ENCODE assay signal across 28 mouse cellular contexts in the genomic region with DNA sequence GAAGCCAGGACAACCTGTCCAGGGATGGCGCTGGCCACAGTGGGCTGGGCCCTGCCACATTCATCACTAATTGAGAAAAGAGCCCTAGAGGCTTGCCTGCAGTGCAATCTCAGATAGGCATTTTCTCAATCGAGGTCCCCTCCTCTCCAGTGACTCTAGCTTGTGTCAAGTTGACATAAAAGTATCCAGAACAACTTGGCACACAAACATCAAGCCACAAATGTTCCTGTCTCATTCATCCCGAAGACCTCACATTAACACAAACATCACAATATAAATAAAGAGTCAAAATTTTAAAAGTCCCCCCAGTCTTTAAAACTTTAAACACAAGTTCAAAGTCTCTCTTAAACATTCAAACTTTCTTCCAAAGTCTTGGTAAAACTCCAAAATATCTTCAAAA. TPM values are rescaled to one million over a fixed set of nuclear protein-coding genes. Genes with fewer than 3 reads are reported as not detected.
"Had no signal": no experiment of that assay in that cellular context is flagged by ENCODE, and none has a peak within 500 bp of the region (broad histone marks: within the 10 kb centered on the region; RNA-seq: fewer than 3 reads in every experiment).

No protein-coding gene starts in this region.

- H3K4me1 ChIP-seq: intestine, embryonic 15.5 days; kidney, embryonic 15.5 days had no signal

- ATAC-seq: forebrain, embryonic 16.5 days; hindbrain, embryonic 16.5 days; inflammation-experienced regulatory T-cells, adult 6 months; intestine, embryonic 15.5 days; intestine, postnatal 0 days had no signal

- H3K27ac ChIP-seq: gastrocnemius, adult 2 months; heart, adult 2 months; heart, embryonic 13.5 days; heart, embryonic 15.5 days; hindbrain, embryonic 10.5 days; hindbrain, embryonic 12.5 days; hindbrain, embryonic 14.5 days; intestine, embryonic 15.5 days; kidney, embryonic 15.5 days; layer of hippocampus, adult 2 months; left cerebral cortex, adult 2 months; limb, embryonic 10.5 days; limb, embryonic 12.5 days had no signal

- H3K4me2 ChIP-seq: heart, embryonic 11.5 days; heart, embryonic 13.5 days; heart, embryonic 15.5 days; hindbrain, embryonic 12.5 days; hindbrain, embryonic 14.5 days; intestine, embryonic 15.5 days; kidney, embryonic 15.5 days; limb, embryonic 12.5 days had no signal

- DNase-seq: gastrocnemius, adult 2 months; gastrocnemius, postnatal 10 days; gastrocnemius, postnatal 25 days; heart, adult 2 months; heart, postnatal 14 days; heart, postnatal 4 days; kidney, adult 18-20 months; kidney, adult 9 months; kidney, postnatal 10 days; kidney, postnatal 25 days; kidney, postnatal 4 days; liver had no signal

- H3K9ac ChIP-seq: heart, embryonic 13.5 days; heart, embryonic 15.5 days; hindbrain, embryonic 12.5 days; hindbrain, embryonic 14.5 days; intestine, embryonic 15.5 days; kidney, embryonic 15.5 days; limb, embryonic 12.5 days had no signal

- H3K36me3 ChIP-seq: heart, embryonic 13.5 days; heart, embryonic 15.5 days; hindbrain, embryonic 10.5 days; hindbrain, embryonic 12.5 days; intestine, embryonic 15.5 days; kidney, embryonic 15.5 days; limb, embryonic 10.5 days; limb, embryonic 12.5 days had no signal

- H3K27me3 ChIP-seq: heart, embryonic 13.5 days; heart, embryonic 15.5 days; hindbrain, embryonic 12.5 days; intestine, embryonic 15.5 days; kidney, embryonic 15.5 days; limb, embryonic 12.5 days had no signal

- H3K4me3 ChIP-seq: gastrocnemius, adult 2 months; heart, adult 2 months; heart, embryonic 13.5 days; heart, embryonic 15.5 days; hindbrain, embryonic 10.5 days; hindbrain, embryonic 12.5 days; intestine, embryonic 15.5 days; kidney, embryonic 15.5 days; layer of hippocampus, adult 2 months; left cerebral cortex, adult 2 months; limb, embryonic 10.5 days; limb, embryonic 12.5 days had no signal

- H3K9me3 ChIP-seq: heart, embryonic 13.5 days; heart, embryonic 15.5 days; hindbrain, embryonic 10.5 days; hindbrain, embryonic 12.5 days; intestine, embryonic 15.5 days; kidney, embryonic 15.5 days; limb, embryonic 10.5 days; limb, embryonic 12.5 days had no signal

RNA-seq across cellular contexts. Expression of a gene that starts 56.3 kb away (rescaled TPM):
- polyA plus RNA-seq: inflammation-experienced regulatory T-cells, adult 6 months had no signal
